ENCODE assay signal across 8 mouse cellular contexts in the genomic region with DNA sequence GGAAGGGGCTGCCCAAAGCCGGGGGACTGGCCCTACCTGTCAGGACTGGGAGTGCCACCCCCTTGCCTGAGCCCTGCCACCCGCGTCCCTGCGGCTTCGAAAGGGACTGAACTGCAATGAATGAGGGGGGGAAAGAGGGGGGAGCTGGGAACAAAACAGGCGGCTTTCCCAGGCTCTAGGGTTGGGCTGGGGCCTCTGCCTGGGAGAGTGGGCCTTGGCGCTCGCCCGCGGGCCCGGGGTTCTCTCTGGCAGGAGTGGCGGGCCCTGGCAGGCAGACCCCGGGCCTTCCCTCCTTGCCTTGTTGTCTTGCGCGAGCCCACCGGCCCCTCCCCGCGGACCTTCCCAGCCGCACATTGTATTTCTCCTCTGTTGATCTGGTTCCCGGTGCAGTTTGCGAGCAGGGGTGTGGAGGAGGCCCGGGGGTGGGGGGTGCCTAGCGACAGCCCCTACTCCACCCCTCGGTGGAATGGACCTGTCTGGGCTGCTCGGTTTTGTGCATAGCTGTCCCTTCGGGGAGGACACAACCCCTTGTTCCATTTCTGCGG. TPM values are rescaled to one million over a fixed set of nuclear protein-coding genes. Genes with fewer than 3 reads are reported as not detected.
DNase-seq lines count a peak whose midpoint lies in the region; ATAC-seq and TF ChIP-seq lines count a peak whose summit lies in the region.

No protein-coding gene starts in this region.

- no peaks in the 10 kb centered on the region for H3K36me3 ChIP-seq in kidney, embryonic 15.5 days
- H3K36me3 ChIP-seq in midbrain, embryonic 10.5 days: peaks cover 3% of the 10 kb centered on the region; the same call in 1 of the 2 replicates

- peak overlapping the region; percentile 80 for H3K4me3 ChIP-seq in kidney, embryonic 15.5 days (replicated peaks)
- peak overlapping the region; percentile 99 for H3K4me3 ChIP-seq in midbrain, embryonic 10.5 days

- peak overlapping the region; percentile 79 for H3K9ac ChIP-seq in kidney, embryonic 15.5 days

- no peaks in the 10 kb centered on the region for H3K9me3 ChIP-seq in kidney, embryonic 15.5 days (replicated peaks)
- H3K9me3 ChIP-seq in midbrain, embryonic 10.5 days (replicated peaks): no peaks in the 10 kb centered on the region

- TF ChIP-seq POLR2A in brain, embryonic 14.5 days (IDR thresholded peaks at IDR 0.05; ENCODE audit: borderline replicate concordance, extremely low read depth, insufficient read depth, insufficient read length, poor library complexity, severe bottlenecking): 0 out of 2 replicates have a peak, but pooled peaks have one; percentile 4

- peaks cover 53% of the 10 kb centered on the region for H3K4me1 ChIP-seq in kidney, embryonic 15.5 days
- H3K4me1 ChIP-seq in midbrain, embryonic 10.5 days: peaks cover 93% of the 10 kb centered on the region

- no peak for DNase-seq in kidney, postnatal 36 days
- peak; percentile 95 for DNase-seq in brain, embryonic 14.5 days (ENCODE audit: low read depth)
- DNase-seq in forelimb bud, embryonic 11.5 days (ENCODE audit: low read depth, low spot score): peak; percentile 60
- no peak for DNase-seq in midbrain, embryonic 10.5 days (ENCODE audit: low spot score)
- no peak for DNase-seq in urinary bladder, postnatal 14 days (ENCODE audit: low spot score)
- no peak for DNase-seq in gastrocnemius, adult 18-20 months (ENCODE audit: low spot score)
- DNase-seq in left cerebral cortex, adult 18-20 months (ENCODE audit: low spot score in 2 of 2): no peak

- no peak for TF ChIP-seq CTCF in brain, embryonic 14.5 days (IDR thresholded peaks at IDR 0.05; ENCODE audit: borderline replicate concordance, extremely low read depth, insufficient read depth, insufficient read length)

- peak overlapping the region; percentile 88 for H3K27ac ChIP-seq in kidney, embryonic 15.5 days
- H3K27ac ChIP-seq in midbrain, embryonic 10.5 days (replicated peaks): peak overlapping the region; percentile 100

- peaks cover 52% of the 10 kb centered on the region for H3K27me3 ChIP-seq in kidney, embryonic 15.5 days
- H3K27me3 ChIP-seq in midbrain, embryonic 10.5 days (ENCODE audit: low read depth, poor library complexity, severe bottlenecking): peaks cover 29% of the 10 kb centered on the region

- H3K4me2 ChIP-seq in kidney, embryonic 15.5 days: peak overlapping the region; percentile 99

- WGBS in kidney, embryonic 15.5 days: under 1% methylated on average over 27 of the region's 27 CpGs
- WGBS in midbrain, embryonic 10.5 days: 1% methylated on average over 27 of the region's 27 CpGs

- peak; percentile 55 for ATAC-seq in kidney, embryonic 15.5 days (replicated peaks; ENCODE audit: low FRiP score)

RNA-seq across cellular contexts. Expression of a gene that starts 0.7 kb away (rescaled TPM):
- polyA plus RNA-seq in kidney, embryonic 15.5 days (2015; fragmentation: Nextera tagmentation; extraction: Ambion mirVana): 7.1 and 8.7 TPM in 2 replicates
- polyA plus RNA-seq in brain, embryonic 14.5 days (2012; rRNA removed): 110 and 141 TPM in 2 replicates
- 15.6 and 20.9 TPM in 2 replicates for polyA plus RNA-seq in midbrain, embryonic 10.5 days (2016; fragmentation: Nextera tagmentation; extraction: Ambion mirVana)
- total RNA-seq in gastrocnemius, adult 18-20 months (2021): under 1 TPM; 0.53 to 0.74 TPM
- total RNA-seq in left cerebral cortex, adult 18-20 months (2021): 10 to 100 TPM; 14.9 to 16.1 TPM

RNA-seq across cellular contexts. Expression of a gene that starts 49.5 kb away (rescaled TPM):
- polyA plus RNA-seq in kidney, embryonic 15.5 days (2015; fragmentation: Nextera tagmentation; extraction: Ambion mirVana): 42.7 and 48.4 TPM in 2 replicates
- 27.5 and 30.5 TPM in 2 replicates for polyA plus RNA-seq in brain, embryonic 14.5 days (2012; rRNA removed)
- polyA plus RNA-seq in midbrain, embryonic 10.5 days (2016; fragmentation: Nextera tagmentation; extraction: Ambion mirVana): 20.6 and 32.4 TPM in 2 replicates
- 10 to 100 TPM in 1 of 2 experiments, 1 to 10 TPM in 1; 8.5 to 13.1 TPM for total RNA-seq in gastrocnemius, adult 18-20 months (2021)
- total RNA-seq in left cerebral cortex, adult 18-20 months (2021): 10 to 100 TPM; 53.1 to 57.5 TPM

RNA-seq across cellular contexts. Expression of a gene that starts 56.4 kb away (rescaled TPM):
- polyA plus RNA-seq in kidney, embryonic 15.5 days (2015; fragmentation: Nextera tagmentation; extraction: Ambion mirVana): 20.2 and 21.3 TPM in 2 replicates
- polyA plus RNA-seq in brain, embryonic 14.5 days (2012; rRNA removed): 18.3 and 19.5 TPM in 2 replicates
- 7.1 and 12.9 TPM in 2 replicates for polyA plus RNA-seq in midbrain, embryonic 10.5 days (2016; fragmentation: Nextera tagmentation; extraction: Ambion mirVana)
- total RNA-seq in gastrocnemius, adult 18-20 months (2021): 10 to 100 TPM in 1 of 2 experiments, 1 to 10 TPM in 1; 7.9 to 15.8 TPM
- 10 to 100 TPM; 37.8 to 44.8 TPM for total RNA-seq in left cerebral cortex, adult 18-20 months (2021)

Comparison
In these comparisons a context has a peak if more than half of its experiments do, and no peak if none do; other contexts are left out.
1. DNase-seq: peak in brain, embryonic 14.5 days (single experiment) and forelimb bud, embryonic 11.5 days (single experiment); none in kidney, postnatal 36 days (0 of 2), midbrain, embryonic 10.5 days (single experiment), urinary bladder, postnatal 14 days (single experiment), gastrocnemius, adult 18-20 months (single experiment) and left cerebral cortex, adult 18-20 months (0 of 2).